Mouse (Mus musculus) adrenal gland, postnatal 14 days (tissue): ENCODE measurements around the gene Ccrl2. TPM values are rescaled to one million over a fixed set of nuclear protein-coding genes. Genes with fewer than 3 reads are reported as not detected.

ENCODE experiments used
- DNase-seq: peaks from one replicate; pipeline ENCODE4 v3.0.0; 2021; ENCODE audit warnings: mixed read lengths
- total RNA-seq: library from RNA; stranded (reverse); gene quantifications from 2 replicates; pipeline ENCODE4 v1.2.3, GENCODE M21; 2021

Gene Ccrl2
- total RNA-seq, 1 experiment from 2014 or later, result 8.9 TPM

DNA sequence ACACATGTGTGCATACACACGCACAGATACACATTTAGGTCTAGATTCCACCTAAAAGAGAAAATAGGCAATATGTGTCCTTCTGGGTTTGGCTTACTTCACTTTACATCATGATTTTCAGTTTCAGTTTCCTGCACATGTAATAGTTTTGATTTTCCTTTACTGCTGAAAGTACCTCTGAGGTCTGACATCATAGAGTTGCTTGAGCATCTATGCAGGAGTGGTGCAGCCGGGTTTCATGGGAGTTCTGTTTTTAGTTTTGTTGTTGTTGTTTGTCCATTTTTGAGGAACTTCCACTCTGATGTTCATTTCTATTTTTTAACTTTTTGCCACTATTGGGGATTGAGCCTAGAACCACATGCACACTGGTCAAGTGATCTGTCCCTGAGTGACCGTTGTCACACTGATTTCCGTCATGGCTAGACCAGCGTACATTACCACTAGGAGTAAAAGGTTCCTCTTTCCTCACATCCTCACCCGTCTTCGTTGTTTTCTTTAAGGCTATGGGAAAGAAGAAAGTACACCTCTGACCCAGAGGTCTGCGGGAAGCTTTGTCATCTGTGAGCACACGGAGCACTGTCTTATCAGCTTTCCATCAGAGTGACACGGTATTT lies 1.7 kb upstream of the Ccrl2 start:
- no peak for DNase-seq

DNA sequence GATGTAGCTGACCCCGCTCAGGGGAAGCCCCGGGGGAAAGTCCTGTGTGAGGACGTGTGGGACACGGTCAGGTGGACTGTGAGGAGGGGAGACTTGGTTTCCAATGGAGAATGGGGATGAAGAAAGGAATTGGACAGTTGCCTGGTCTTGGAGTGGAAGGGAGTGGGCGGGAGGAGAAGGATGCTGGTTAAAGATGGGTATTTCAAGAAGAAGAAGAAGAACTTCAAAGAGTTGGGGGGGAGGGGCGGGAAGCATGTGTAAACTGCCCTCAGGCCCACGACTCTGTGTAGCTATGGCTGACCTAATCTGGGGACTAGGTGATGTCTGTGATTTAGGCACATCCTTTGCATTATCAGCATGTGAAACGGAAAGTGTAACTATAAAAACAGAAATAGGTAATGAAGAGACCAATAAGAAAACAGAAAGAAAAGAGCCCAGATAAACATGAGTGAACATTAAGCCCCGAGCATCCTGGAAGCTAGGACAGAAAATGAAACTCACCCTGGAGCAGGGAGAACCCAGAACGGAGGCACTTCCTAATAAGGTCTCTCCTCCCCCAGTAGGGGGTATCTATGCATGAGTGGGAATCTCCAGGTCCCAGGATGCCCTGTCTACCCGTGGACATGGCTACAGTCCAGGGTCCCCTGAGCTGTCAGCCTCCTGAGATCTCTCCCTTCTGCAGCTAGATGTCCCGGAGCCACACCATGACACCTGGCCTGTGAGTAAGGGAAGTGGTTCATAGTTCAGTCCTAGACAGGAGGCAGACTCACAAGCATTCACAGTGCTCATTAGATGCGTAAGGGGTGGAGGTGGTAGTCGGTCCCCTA lies 438 bp upstream of the Ccrl2 start:
- DNase-seq, result no peak

DNA sequence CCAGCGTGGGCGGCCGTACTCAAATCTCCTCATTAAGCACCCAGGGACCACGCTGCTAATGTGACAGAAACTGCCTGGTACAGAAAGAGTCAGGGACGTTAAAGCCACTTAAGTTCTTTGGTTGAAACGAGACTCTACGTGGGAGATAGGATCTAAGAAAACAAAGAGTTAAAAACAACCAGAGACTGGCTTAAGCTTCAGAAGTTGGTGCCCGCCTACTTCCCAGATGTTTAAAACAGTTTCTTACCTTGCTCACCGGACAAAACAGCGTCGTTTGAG lies 861 bp downstream of the Ccrl2 start:
- no peak for DNase-seq

DNA sequence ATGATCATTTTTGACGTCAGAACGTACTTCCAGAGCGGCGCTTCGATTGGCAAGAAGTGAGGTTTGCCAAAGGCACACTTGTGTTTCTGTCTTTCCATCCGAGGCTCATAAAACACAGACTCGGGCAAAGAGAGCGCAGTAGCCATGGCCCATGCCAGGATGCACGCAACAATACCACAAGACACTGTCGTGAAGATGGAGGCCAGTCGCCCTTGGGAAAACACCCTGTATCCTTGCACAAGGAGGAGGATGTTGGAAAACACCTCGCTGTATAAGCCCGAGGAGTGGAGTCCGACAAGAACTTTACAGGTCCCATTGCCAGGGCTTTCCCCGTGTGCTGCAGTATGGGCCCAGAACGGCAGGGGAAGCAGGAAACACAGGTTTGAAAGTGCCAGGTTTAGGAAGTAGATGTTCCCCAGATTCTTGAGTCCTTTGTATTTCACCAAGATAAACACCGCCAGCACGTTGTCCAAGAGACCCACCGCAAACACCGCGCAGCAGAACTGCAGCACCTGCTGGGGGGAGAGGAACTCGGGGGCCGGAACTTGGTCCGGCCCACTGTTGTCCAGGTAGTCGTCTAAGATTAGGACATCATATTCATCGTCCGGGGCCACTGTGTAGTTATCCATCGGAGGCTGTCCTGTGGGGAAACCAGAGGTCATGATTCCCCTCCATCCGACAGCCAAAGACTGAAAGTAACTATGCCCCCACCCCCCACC lies 1.4 kb downstream of the Ccrl2 start:
- no peak for DNase-seq

- DNase-seq, result no peak
These were observed 2.4 kb downstream of the Ccrl2 start for GRCm38 (mm10) chr9:111054923-111055322.

- DNase-seq, result no peak
These were observed 8.9 kb downstream of the Ccrl2 start for GRCm38 (mm10) chr9:111048452-111048851.

- no peak for DNase-seq
These were observed 10.1 kb downstream of the Ccrl2 start for GRCm38 (mm10) chr9:111047266-111047665.

- DNase-seq, result no peak
These were observed 11.1 kb downstream of the Ccrl2 start for GRCm38 (mm10) chr9:111046222-111046621.

DNA sequence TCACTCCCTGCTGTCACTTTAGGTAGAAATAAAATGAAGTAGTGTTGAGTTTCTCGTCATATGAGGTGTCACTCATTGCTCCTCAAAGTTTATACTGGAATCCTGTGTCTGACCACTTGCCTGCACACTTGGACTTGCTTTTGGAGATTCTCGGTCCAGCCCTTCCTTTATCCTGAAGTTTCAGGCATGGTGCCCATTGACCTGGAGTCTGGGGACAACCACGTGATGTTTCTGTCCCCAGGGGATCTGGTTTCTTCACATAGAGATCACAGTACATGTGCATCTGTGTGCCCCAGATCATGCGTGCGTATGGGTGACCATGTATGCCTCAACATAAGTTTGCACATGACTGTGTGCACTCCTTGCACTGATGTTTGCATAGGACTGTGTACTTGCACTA lies 15.1 kb downstream of the Ccrl2 start:
- DNase-seq, result peak; percentile 59

DNA sequence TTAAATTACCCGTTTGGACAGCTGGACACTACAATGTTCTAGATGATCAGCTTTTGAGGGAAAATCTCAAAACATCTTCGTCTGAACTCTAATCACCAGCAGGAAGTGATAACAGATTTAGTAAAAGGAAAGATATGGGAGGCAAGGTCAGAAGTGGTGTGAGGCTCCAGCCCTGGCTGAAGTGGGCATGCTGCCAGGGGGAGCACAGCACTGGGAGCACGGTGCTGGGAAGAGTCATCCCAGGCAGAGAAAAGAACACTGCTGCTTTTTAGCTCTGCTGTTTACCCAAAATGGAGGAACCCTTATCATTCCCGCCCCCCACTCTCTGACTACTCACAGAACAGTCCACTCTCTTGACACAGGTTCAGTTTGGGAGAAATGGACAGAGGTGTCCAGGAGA lies 17.4 kb downstream of the Ccrl2 start:
- DNase-seq, result peak; percentile 74

DNA sequence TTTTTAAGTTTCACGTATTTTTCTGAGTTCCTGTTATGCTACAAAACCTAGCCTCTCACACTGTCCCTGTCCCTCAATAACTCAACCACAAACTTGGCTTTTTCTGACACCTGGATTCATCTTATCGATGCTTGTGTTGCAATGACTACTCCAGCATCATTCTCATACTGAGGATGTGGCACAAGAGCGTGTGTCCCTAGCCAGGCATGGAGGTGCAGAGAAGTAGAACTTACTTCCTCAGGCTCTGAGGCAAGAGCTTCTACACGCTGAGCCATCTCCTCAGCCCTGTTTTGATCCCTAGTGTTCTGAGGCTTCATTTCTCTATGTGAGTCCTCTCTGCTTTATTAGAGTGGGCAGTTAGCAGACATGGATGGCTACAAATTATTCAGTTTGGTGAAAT lies 23.6 kb downstream of the Ccrl2 start:
- no peak for DNase-seq

GRCm38 (mm10) chr9:111026791-111027190 lies 30.5 kb downstream of the Ccrl2 start:
- no peak for DNase-seq

DNA sequence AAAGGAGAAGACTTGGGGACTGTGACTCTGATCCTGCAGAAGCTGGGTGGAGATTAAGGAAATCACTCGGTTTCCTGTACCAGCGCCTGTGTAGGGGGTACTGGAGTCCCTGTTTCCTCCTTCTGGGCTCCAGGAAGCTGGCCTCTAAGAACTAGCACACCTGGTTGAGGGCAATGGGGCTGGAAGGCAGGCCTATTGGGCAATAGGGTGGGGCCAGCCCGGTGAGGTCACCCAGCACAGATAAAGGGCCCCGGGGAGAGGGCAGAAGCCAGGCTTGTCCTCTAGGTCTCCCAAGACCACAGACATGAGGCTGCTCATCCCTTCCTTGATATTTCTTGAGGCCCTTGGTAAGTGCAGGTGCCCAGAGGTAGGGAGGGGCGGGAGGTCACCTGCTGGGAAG lies 38.3 kb downstream of the Ccrl2 start, which contains the start of gene Ltf:
Gene Ltf, plus strand, starts transcription at position 250 of the 400 bp plus-strand sequence.
- no peak for DNase-seq

DNA sequence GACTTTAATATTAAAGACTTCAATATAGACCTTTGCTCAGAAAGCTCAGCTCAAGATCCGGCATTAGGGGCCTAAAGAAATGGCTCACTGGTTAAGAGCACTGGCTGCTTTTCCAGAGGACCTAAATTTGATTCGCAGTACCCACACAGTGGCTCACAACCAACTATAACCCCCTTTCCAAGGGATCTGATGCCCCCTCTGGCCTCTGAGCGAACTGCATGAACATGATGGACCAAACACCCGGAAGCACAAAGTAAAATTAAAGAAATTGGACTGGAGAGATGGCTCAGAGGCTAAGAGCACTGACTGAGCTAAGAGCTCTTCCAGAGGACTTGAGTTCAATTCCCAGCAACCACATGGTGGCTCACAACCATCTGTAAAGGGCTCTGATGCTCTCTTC lies 41.7 kb downstream of the Ccrl2 start:
- no peak for DNase-seq

DNA sequence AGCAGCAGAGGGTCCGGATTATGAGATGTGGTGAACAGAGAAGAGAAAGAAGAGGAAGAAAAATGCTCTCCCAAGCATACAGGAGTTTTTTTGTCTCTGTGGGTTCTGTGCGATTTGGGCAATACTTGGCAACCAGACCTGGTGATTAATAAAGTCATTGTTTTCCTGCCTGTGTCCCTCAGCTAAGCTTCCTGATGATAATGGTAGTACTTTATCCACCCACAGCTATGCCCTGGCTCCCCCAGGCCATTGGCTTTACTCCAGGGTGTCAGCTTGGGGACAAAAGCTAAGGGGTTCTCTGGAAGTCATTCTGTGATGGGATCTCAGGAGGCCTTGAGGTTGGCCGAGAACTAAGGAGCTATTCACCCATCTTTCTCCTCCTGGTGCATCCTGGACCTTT lies 45.3 kb downstream of the Ccrl2 start:
- DNase-seq, result peak; percentile 36

GRCm38 (mm10) chr9:111011550-111011949 lies 45.8 kb downstream of the Ccrl2 start:
- peak; percentile 39 for DNase-seq

DNA sequence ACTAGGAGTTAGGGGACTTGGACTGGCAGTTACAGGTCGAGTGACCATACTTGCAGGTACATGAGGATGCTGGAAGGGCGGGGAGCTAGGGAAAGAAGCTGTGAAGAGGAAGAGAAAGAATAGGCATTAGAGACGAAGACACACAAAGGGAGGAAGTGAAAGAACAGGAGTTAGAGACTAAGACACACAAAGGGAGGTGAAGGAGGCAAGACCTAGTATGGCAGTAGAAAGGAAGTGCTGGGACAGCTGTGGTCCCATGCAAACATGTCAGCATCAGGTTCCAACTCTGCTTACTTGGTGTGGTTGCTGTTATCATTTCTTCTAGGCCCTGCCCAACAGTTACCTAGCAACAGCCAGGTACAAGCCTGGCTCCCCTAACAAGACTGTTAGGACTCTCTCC lies 47.6 kb downstream of the Ccrl2 start:
- DNase-seq, result no peak

DNA sequence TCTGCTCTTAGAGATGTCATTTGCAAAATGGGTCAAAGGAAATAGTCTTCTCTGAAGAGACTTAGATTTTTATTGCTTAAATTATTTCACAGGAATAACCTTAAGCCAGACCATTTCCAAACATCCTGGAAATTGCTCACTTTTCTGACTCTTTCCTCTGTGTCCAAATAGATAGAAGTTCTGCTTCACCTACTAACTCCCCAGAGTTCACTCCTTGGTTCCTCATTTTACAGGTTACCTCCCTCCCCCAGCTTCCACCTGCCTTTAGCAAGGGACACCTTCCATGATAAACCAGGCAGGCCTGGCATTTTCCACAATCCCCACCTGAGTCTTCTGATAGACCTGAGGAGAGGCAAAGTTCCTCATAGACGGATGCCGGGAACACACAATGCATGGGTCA lies 50.8 kb downstream of the Ccrl2 start:
- no peak for DNase-seq

Other genes starting within 250 kb of the Ccrl2 start
- not detected in 2 replicates for gene Prss44, start 243.5 kb downstream of the Ccrl2 start, total RNA-seq
- not detected in 2 replicates for gene Prss43, start 230.8 kb downstream of the Ccrl2 start, total RNA-seq
- not detected in 2 replicates for gene Prss45, start 222.9 kb downstream of the Ccrl2 start, total RNA-seq
- gene Prss46, start 213.0 kb downstream of the Ccrl2 start, total RNA-seq, result not detected in 2 replicates
- gene Prss50, start 199.6 kb downstream of the Ccrl2 start, total RNA-seq, result 0.37 TPM in 1 of 2 replicates, not detected in the other
- 17.1 and 21.3 TPM in 2 replicates for gene Als2cl, start 177.6 kb downstream of the Ccrl2 start, total RNA-seq
- 2.2 and 3.5 TPM in 2 replicates for gene Tmie, start 177.4 kb downstream of the Ccrl2 start, total RNA-seq
- gene Fam240a, start 140.7 kb downstream of the Ccrl2 start, total RNA-seq, result not detected in 2 replicates
- not detected in 2 replicates for gene Tdgf1, start 111.4 kb downstream of the Ccrl2 start, total RNA-seq
- gene Lrrc2, start 106.0 kb downstream of the Ccrl2 start, total RNA-seq, result 3.3 and 4.1 TPM in 2 replicates
- gene Rtp3, start 66.9 kb downstream of the Ccrl2 start, total RNA-seq, result 3.5 and 10.0 TPM in 2 replicates
- 2.6 and 7.3 TPM in 2 replicates for gene Ltf, start 38.2 kb downstream of the Ccrl2 start, total RNA-seq
- 48.5 and 54.5 TPM in 2 replicates for gene Lrrfip2, start 60.1 kb upstream of the Ccrl2 start, total RNA-seq
- gene Mlh1, start 214.3 kb upstream of the Ccrl2 start, total RNA-seq, result 20.6 and 20.9 TPM in 2 replicates
- 36.3 and 39.8 TPM in 2 replicates for gene Epm2aip1, start 214.4 kb upstream of the Ccrl2 start, total RNA-seq